Mouse (Mus musculus) C2C12 (cell line): ENCODE measurements around the gene Jph3.

Experiments used
- CEBPB ChIP-seq: IDR thresholded peaks from one replicate; pipeline ENCODE4 v1.6.1; 2011; ENCODE audit warnings: low read depth, mild to moderate bottlenecking, control low read depth, moderate library complexity
- CTCF ChIP-seq: IDR thresholded peaks from one replicate; pipeline ENCODE4 v1.5.1; 2011; ENCODE audit not compliant: control insufficient read depth, insufficient read depth, insufficient read length
- MAX ChIP-seq: IDR thresholded peaks from one replicate; pipeline ENCODE4 v1.6.1; 2011; ENCODE audit warnings: mild to moderate bottlenecking, control low read depth
- MYOG ChIP-seq: IDR thresholded peaks from one replicate; pipeline ENCODE4 v1.6.1; 2011; ENCODE audit not compliant: control insufficient read depth, insufficient read length; ENCODE audit errors: extremely low read depth
- USF1 ChIP-seq: IDR thresholded peaks from one replicate; pipeline ENCODE4 v1.6.1; 2011; ENCODE audit warnings: low read depth, mild to moderate bottlenecking, control low read depth, moderate library complexity

- no peak for TF ChIP-seq CEBPB
- no peak for TF ChIP-seq CTCF
- TF ChIP-seq USF1: no peak
- no peak for TF ChIP-seq MAX
- TF ChIP-seq MYOG: no peak
Observed at GRCm38 (mm10) chr8:121809524-121810155, 80.2 kb downstream of the Jph3 start.
